Mouse (Mus musculus): ENCODE data around the gene Ugt1a1. TPM values are rescaled to one million over a fixed set of nuclear protein-coding genes. Genes with fewer than 3 reads are reported as not detected.
"Not testable (repeated sequence)": the region's sequence is repeated elsewhere in the genome, so short reads cannot be mapped to it uniquely, and the experiment has no call there.

The Ugt1a1 gene
- polyA plus RNA-seq, 1 experiment from 2014 or later, result 0.98 TPM

DNA sequence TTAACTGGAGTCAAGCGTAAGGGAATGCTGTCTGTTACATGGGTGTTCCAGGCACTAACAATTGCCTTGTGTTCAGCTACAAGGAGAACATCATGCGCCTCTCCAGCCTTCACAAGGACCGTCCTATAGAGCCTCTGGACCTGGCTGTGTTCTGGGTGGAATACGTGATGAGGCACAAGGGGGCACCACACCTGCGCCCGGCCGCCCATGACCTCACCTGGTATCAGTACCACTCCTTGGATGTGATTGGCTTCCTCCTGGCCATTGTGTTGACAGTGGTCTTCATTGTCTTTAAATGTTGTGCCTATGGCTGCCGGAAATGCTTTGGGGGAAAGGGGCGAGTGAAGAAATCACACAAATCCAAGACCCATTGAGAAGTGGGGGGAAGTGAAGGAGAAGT lies 6.3 kb downstream of the Ugt1a1 start:
- ATAC-seq (no peak), DNase-seq (ENCODE audit: low read depth, low spot score) (no peak)
- ChIA-PET CTCF (interaction anchor here (1.5 to 2.4 kb wide), 2 partner anchors 9 to 15 kb away, joined by 3 to 5 read pairs; no protein-coding TSS in a partner anchor), POLR2A (no interaction called here)
- no peaks in the 10 kb centered on the region for H3K27me3 ChIP-seq
- TF ChIP-seq CTCF (IDR thresholded peaks at IDR 0.05), result no peak
- in situ Hi-C loops (cut with MboI; ENCODE audit: low pct_unique_long_range_greater_than_20kb), result no loop called here

DNA sequence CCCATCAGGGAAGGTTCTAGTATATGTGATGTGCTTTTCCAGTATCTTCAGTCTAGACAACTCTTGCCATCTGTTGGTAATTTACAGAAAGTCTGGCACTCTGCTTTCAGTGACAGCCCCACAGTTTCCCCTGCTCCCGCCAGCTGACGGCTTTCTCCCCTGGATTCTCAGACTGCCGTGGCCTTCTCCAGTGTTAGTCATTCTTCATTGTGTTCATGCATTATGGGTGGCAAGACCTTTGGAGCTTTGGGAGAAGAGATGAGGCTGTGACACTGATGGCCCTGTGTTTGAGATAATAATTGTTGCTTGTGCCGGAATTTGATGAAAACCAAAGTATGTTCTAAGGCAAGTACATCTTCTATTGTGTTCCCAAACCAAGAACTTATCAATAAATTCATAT lies 6.8 kb downstream of the Ugt1a1 start:
- ATAC-seq, result no peak
- TF ChIP-seq CTCF (IDR thresholded peaks at IDR 0.05), result no peak
- in situ Hi-C loops (cut with MboI; ENCODE audit: low pct_unique_long_range_greater_than_20kb), result no loop called here
- POLR2A ChIA-PET, result no interaction called here
- CTCF ChIA-PET, result interaction anchor here (1.5 to 2.4 kb wide), 3 partner anchors 10 to 18 kb away, joined by 3 to 5 read pairs (median 3); no protein-coding TSS in a partner anchor
- no peak for DNase-seq (ENCODE audit: low read depth, low spot score)
- H3K27me3 ChIP-seq, result no peaks in the 10 kb centered on the region

DNA sequence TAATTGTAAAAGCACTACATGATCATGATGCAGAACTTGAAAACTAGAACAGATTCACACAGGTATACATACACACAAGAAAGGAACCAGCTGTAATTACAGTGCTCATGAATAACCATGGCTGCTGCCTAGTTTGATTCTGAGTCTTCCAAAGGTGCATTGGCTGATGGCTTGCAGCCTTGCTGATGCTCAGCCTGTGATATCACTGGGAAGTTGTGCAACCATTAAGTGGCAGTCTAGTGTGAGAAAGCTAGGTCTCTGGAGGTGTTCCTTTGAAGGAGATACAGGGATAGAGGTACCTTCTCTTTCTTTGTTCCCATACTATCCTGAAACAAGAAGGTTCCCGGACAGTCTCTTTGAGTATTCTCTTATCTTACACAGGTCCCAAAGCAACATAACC lies 7.3 kb downstream of the Ugt1a1 start:
- DNase-seq (ENCODE audit: low read depth, low spot score), result no peak
- no peaks in the 10 kb centered on the region for H3K27me3 ChIP-seq
- no peak for TF ChIP-seq CTCF (IDR thresholded peaks at IDR 0.05)
- ATAC-seq, result no peak
- ChIA-PET CTCF (interaction anchor here (1.5 to 2.4 kb wide), 3 partner anchors 10 to 17 kb away, joined by 3 to 5 read pairs (median 3); no protein-coding TSS in a partner anchor), POLR2A (interaction anchor here (0.9 kb wide), 1 partner anchor 15 kb away, joined by 3 read pairs; no protein-coding TSS in a partner anchor)
- in situ Hi-C loops (cut with MboI; ENCODE audit: low pct_unique_long_range_greater_than_20kb), result no loop called here

DNA sequence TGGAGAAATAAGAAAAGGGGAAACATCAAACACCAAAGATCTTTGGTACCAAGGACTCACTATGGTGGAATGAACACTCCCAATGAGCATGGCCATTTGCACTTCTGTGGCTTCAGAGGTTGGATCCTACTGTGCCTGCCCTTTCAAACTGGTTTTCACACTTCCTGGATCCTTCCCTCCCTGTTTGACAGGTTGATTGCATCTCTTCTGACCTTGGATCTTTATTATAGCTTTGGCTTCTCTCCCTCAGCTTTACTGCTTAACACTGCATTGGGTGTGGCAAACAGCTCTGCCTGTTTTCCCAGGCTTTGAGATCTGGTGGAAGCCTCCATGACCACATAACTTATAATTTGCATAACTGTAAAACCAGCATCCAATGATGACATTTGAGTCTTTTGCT lies 8.6 kb downstream of the Ugt1a1 start:
- TF ChIP-seq CTCF (IDR thresholded peaks at IDR 0.05), result no peak
- ATAC-seq (no peak), DNase-seq (ENCODE audit: low read depth, low spot score) (no peak)
- in situ Hi-C loops (cut with MboI; ENCODE audit: low pct_unique_long_range_greater_than_20kb), result no loop called here
- ChIA-PET POLR2A (no interaction called here), CTCF (interaction anchor here (2.2 kb wide), 1 partner anchor 57 kb away, joined by 8 read pairs; the partner anchor contains the start of genes Hjurp and Trpm8)
- H3K27me3 ChIP-seq, result no peaks in the 10 kb centered on the region

DNA sequence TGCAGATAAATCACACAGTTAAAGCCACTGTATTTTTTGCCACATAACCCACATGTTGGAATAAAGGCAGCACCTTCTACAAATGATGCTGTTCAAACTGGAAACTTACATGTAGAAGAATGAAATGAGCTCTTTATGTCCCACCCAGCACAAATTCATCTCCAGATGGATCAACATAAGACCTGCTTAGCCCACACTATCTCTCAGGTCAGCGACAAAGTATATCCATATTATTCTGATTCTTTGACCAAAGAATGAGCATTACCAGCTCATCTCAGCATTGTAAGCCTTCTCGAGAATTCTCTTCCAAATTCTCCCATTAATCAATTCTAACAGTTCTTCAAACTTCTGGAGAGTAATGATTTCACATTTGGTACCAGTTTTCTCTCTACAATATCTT lies 10.5 kb downstream of the Ugt1a1 start:
- ChIA-PET POLR2A (interaction anchor here (1.6 kb wide), 1 partner anchor 13 kb away, joined by 4 read pairs; no protein-coding TSS in a partner anchor), CTCF (interaction anchor here (1.0 to 2.2 kb wide), 7 partner anchors 9 to 55 kb away, joined by 3 to 10 read pairs (median 3); partner anchors contain the start of genes Hjurp and Trpm8)
- no peak for ATAC-seq
- no peaks in the 10 kb centered on the region for H3K27me3 ChIP-seq
- in situ Hi-C loops (cut with MboI; ENCODE audit: low pct_unique_long_range_greater_than_20kb), result no loop called here
- TF ChIP-seq CTCF (IDR thresholded peaks at IDR 0.05), result no peak
- no peak for DNase-seq (ENCODE audit: low read depth, low spot score)

DNA sequence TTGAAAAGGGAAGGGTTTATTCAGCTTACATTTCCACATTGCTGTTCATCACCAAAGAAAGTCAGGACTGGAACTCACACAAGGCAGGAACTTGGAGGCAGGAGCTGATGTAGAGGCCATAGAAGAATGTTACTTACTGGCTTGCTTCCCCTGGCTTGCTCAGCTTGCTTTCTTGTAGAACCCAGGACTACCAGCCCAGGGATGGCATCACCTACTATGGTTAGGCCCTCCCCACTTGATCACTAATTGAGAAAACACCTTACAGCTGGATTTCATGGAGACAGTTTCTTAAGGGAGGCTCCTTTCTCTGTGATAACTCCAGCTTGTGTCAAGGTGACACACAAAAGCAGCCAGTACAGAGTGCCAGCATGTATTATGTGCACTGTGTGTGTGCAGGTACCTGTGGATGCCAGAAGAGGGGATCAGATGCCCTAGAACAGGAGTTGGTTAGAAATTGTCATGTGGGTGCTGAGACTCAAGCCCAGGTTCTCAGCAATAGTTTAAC lies 11.3 kb downstream of the Ugt1a1 start:
- ChIA-PET CTCF (interaction anchor here (1.0 to 2.0 kb wide), 6 partner anchors 8 to 28 kb away, joined by 3 to 10 read pairs (median 3); no protein-coding TSS in a partner anchor), POLR2A (interaction anchor here (1.6 kb wide), 1 partner anchor 14 kb away, joined by 4 read pairs; no protein-coding TSS in a partner anchor)
- DNase-seq (ENCODE audit: low read depth, low spot score); H3K27me3 ChIP-seq; ATAC-seq; in situ Hi-C loops (cut with MboI; ENCODE audit: low pct_unique_long_range_greater_than_20kb): not testable (repeated sequence)

DNA sequence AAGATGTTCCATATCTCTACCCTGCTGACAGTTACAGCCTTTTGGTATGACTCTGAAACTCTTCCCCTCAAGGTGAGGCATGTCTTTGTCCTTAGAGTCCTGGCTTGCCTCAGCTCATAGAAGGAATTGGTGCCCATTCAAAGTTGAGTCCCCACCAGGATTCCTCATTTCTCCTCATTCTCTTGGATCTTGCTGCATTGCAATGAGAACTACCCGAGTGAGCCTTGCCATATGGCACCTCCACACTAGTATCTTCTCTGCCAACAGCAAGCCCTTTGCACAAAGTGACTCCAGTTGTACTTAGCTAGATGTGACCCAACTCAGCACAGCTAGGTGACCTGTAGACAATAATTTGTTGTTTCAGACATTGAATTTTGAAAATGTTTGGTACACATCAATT lies 11.8 kb downstream of the Ugt1a1 start:
- no peak for DNase-seq (ENCODE audit: low read depth, low spot score)
- H3K27me3 ChIP-seq, result no peaks in the 10 kb centered on the region
- CTCF ChIA-PET, result interaction anchor here (1.0 to 2.0 kb wide), 3 partner anchors 10 to 13 kb away, joined by 3 to 10 read pairs (median 3); no protein-coding TSS in a partner anchor
- in situ Hi-C loops (cut with MboI; ENCODE audit: low pct_unique_long_range_greater_than_20kb), result no loop called here
- POLR2A ChIA-PET, result no interaction called here
- no peak for TF ChIP-seq CTCF (IDR thresholded peaks at IDR 0.05)
- ATAC-seq, result no peak

DNA sequence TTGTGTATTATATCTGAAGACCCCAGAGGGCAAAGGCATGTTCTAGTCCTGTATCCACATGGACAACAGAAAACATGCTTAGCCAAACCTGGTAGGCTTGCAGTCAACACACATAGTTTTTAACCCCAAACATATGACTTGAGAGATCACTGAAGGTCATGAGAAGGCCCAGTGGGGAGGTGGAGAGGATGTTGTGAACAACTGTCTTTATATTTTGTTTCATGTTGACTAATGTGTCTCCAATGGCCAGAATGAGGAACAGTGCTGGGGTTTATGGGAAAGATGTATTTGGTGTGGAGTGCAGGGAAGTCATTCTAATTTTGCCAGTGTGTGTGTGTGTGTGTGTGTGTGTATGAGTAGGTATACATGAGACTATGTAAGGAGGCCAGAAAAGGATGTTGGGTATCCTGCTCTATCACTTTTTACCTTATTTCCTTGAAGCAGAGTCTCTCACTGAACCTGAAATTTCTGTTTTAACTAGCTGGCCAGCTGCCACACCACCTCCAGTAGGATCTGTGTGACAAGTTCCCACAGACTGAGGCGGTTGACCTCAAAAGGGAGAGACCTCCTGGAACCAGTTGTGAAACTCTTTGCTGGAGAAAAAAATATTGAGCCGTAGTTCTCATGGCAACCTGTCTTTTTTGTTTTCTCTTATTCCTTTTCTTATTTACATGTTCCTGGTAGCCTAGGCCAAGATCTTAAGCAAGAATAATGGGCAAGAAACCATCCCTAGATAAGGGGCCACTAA lies 12.4 kb downstream of the Ugt1a1 start:
- ATAC-seq (no peak), DNase-seq (ENCODE audit: low read depth, low spot score) (no peak)
- ChIA-PET CTCF (interaction anchor here (1.0 kb wide), 1 partner anchor 10 kb away, joined by 3 read pairs; no protein-coding TSS in a partner anchor), POLR2A (no interaction called here)
- H3K27me3 ChIP-seq, result no peaks in the 10 kb centered on the region
- in situ Hi-C loops (cut with MboI; ENCODE audit: low pct_unique_long_range_greater_than_20kb), result no loop called here
- no peak for TF ChIP-seq CTCF (IDR thresholded peaks at IDR 0.05)

DNA sequence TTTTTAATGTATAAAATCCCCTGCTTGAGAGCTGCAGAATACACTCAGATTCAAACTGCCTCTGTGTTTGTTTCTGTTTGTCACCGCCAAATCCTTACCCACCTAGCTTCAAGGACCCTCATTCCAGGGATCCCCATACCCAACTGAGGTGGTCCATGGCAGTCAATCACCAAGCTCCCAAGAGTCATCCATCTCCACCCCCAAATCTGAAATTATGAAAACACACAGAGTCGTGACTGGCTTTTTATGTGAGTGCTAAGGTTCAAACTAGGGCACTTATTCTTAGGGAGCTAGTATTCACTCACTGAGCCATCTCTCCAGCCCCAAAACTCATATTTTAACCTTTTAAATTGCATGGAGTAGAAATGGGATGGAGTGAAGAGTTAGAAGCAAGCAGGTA lies 13.5 kb downstream of the Ugt1a1 start:
- H3K27me3 ChIP-seq; in situ Hi-C loops (cut with MboI; ENCODE audit: low pct_unique_long_range_greater_than_20kb); DNase-seq (ENCODE audit: low read depth, low spot score); POLR2A ChIA-PET; ATAC-seq: not testable (repeated sequence)
- CTCF ChIA-PET, result interaction anchor here (1.0 to 1.1 kb wide), 2 partner anchors 20 to 56 kb away, joined by 3 read pairs; no protein-coding TSS in a partner anchor

DNA sequence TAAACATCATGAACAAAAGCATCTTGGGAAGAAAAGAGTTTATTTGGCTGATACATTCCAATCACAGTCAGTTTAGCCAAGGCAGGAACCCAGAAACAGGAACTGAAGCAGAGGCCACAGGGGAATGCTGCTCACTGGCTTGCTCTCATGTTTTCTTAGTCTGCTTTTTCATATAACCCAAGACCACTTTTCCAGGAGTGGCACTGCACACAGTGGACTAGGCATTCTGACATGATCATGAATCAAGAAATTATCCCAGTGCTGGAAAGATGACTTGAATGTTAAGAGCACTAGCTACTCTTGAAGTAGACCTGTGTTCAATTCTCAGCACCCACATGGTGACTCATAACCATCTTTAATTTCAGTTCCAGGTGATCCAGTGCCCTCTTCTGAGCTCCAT lies 14.0 kb downstream of the Ugt1a1 start:
- TF ChIP-seq CTCF (IDR thresholded peaks at IDR 0.05), result no peak
- ChIA-PET POLR2A (no interaction called here), CTCF (interaction anchor here (1.0 to 1.1 kb wide), 2 partner anchors 19 to 56 kb away, joined by 3 read pairs; no protein-coding TSS in a partner anchor)
- in situ Hi-C loops (cut with MboI; ENCODE audit: low pct_unique_long_range_greater_than_20kb), result no loop called here
- no peaks in the 10 kb centered on the region for H3K27me3 ChIP-seq
- ATAC-seq (no peak), DNase-seq (ENCODE audit: low read depth, low spot score) (no peak)
